Mouse (Mus musculus) heart, postnatal 0 days (tissue): ENCODE results near the gene Abca6.

Experiments used
- CTCF ChIP-seq: IDR thresholded peaks from 2 replicates; pipeline ENCODE4 v1.5.1; 2016; ENCODE audit warnings: antibody characterized with exemption, control low read depth, low read depth
- EP300 ChIP-seq: IDR thresholded peaks from 2 replicates; pipeline ENCODE4 v1.6.1; 2016; ENCODE audit warnings: antibody characterized with exemption, low read depth

GRCm38 (mm10) chr11:110165409-110165808, 86.2 kb downstream of the Abca6 start:
- TF ChIP-seq EP300 (no peak), CTCF (no peak)
